12 mouse cellular contexts compared by ENCODE assay signal in genomic region chr1:127015042-127015893, GRCm38 (mm10).
DNase-seq lines count a peak whose midpoint lies in the region; ATAC-seq and TF ChIP-seq lines count a peak whose summit lies in the region.
"Had no signal": no experiment of that assay in that cellular context is flagged by ENCODE, and none has a peak within 500 bp of the region (broad histone marks: within the 10 kb centered on the region; RNA-seq: fewer than 3 reads in every experiment).

No protein-coding gene starts in this region.

- no peak overlapping the region for H3K4me2 ChIP-seq in lung, embryonic 16.5 days (ENCODE audit: low read depth, low read length)
- no peak overlapping the region for H3K4me2 ChIP-seq in forebrain, postnatal 0 days (ENCODE audit: low read depth)
- no peak overlapping the region for H3K4me2 ChIP-seq in stomach, embryonic 15.5 days
- H3K4me2 ChIP-seq: embryonic facial prominence, embryonic 15.5 days had no signal

- H3K4me3 ChIP-seq in lung, embryonic 16.5 days (ENCODE audit: low read length): no peak overlapping the region
- no peak overlapping the region for H3K4me3 ChIP-seq in forebrain, postnatal 0 days (ENCODE audit: low read depth, low read length)
- H3K4me3 ChIP-seq in stomach, embryonic 15.5 days (replicated peaks): no peak overlapping the region
- no peak overlapping the region for H3K4me3 ChIP-seq in limb, embryonic 10.5 days
- H3K4me3 ChIP-seq: embryonic facial prominence, embryonic 15.5 days; left cerebral cortex, adult 2 months had no signal

- no peak overlapping the region for H3K9ac ChIP-seq in lung, embryonic 16.5 days (ENCODE audit: low read length)
- no peak overlapping the region for H3K9ac ChIP-seq in forebrain, postnatal 0 days
- no peak overlapping the region for H3K9ac ChIP-seq in stomach, embryonic 15.5 days
- H3K9ac ChIP-seq: embryonic facial prominence, embryonic 15.5 days had no signal

- peak; percentile 84 for ATAC-seq in lung, embryonic 16.5 days (ENCODE audit: low read depth)
- peak; percentile 81 for ATAC-seq in forebrain, postnatal 0 days
- ATAC-seq in stomach, embryonic 15.5 days (ENCODE audit: insufficient read depth, low FRiP score, low read depth): peak; percentile 75; the same call in 1 of the 2 replicates
- no peak for ATAC-seq in inflammation-experienced regulatory T-cells, adult 6 months
- ATAC-seq: activated CD4-positive, CD25-positive, alpha-beta regulatory T cell, adult 4 months had no signal

- no peak overlapping the region for H3K27ac ChIP-seq in lung, embryonic 16.5 days (ENCODE audit: low read length)
- H3K27ac ChIP-seq in forebrain, postnatal 0 days (ENCODE audit: low read depth, low read length): no peak overlapping the region
- no peak overlapping the region for H3K27ac ChIP-seq in stomach, embryonic 15.5 days
- H3K27ac ChIP-seq in limb, embryonic 10.5 days: no peak overlapping the region
- H3K27ac ChIP-seq: embryonic facial prominence, embryonic 15.5 days; left cerebral cortex, adult 2 months had no signal

- H3K27me3 ChIP-seq in lung, embryonic 16.5 days (ENCODE audit: control insufficient read depth, insufficient read depth, low read depth, low read length): no peaks in the 10 kb centered on the region
- no peaks in the 10 kb centered on the region for H3K27me3 ChIP-seq in forebrain, postnatal 0 days (ENCODE audit: insufficient read depth, low read length)
- no peaks in the 10 kb centered on the region for H3K27me3 ChIP-seq in stomach, embryonic 15.5 days (replicated peaks)
- H3K27me3 ChIP-seq in limb, embryonic 10.5 days (ENCODE audit: low read depth, poor library complexity, severe bottlenecking): no peaks in the 10 kb centered on the region
- H3K27me3 ChIP-seq: embryonic facial prominence, embryonic 15.5 days had no signal

- H3K9me3 ChIP-seq in lung, embryonic 16.5 days (ENCODE audit: control insufficient read depth, low read length): no peaks in the 10 kb centered on the region
- H3K9me3 ChIP-seq in forebrain, postnatal 0 days (ENCODE audit: low read length): no peaks in the 10 kb centered on the region
- no peaks in the 10 kb centered on the region for H3K9me3 ChIP-seq in stomach, embryonic 15.5 days
- no peaks in the 10 kb centered on the region for H3K9me3 ChIP-seq in limb, embryonic 10.5 days (replicated peaks)
- H3K9me3 ChIP-seq: embryonic facial prominence, embryonic 15.5 days had no signal

- no peaks in the 10 kb centered on the region for H3K4me1 ChIP-seq in lung, embryonic 16.5 days (replicated peaks; ENCODE audit: control insufficient read depth, insufficient read depth, low read length)
- H3K4me1 ChIP-seq in forebrain, postnatal 0 days (ENCODE audit: insufficient read depth): no peaks in the 10 kb centered on the region
- H3K4me1 ChIP-seq in stomach, embryonic 15.5 days: 0 out of 2 replicates have a peak, but pooled peaks cover 5% of the 10 kb centered on the region
- peaks cover 5% of the 10 kb centered on the region; the same call in 1 of the 2 replicates for H3K4me1 ChIP-seq in limb, embryonic 10.5 days

- DNase-seq in lung, postnatal 25 days (ENCODE audit: low spot score): no peak
- DNase-seq in forebrain, postnatal 0 days: peak; percentile 36
- peak; percentile 63 to 75 for DNase-seq in kidney, postnatal 36 days
- no peak for DNase-seq in adrenal gland, postnatal 14 days
- no peak for DNase-seq in limb, embryonic 10.5 days (ENCODE audit: low spot score)
- DNase-seq: gastrocnemius, postnatal 10 days had no signal

- WGBS in lung, embryonic 16.5 days: 31% methylated on average over 8 of the region's 8 CpGs
- WGBS in forebrain, postnatal 0 days: 10% methylated on average over 8 of the region's 8 CpGs
- WGBS in stomach, embryonic 15.5 days: 38% methylated on average over 8 of the region's 8 CpGs
- 70% methylated on average over 8 of the region's 8 CpGs for WGBS in limb, embryonic 10.5 days

- no peak for TF ChIP-seq CTCF in forebrain, postnatal 0 days (IDR thresholded peaks at IDR 0.05; ENCODE audit: low read depth)

- no peaks in the 10 kb centered on the region for H3K36me3 ChIP-seq in lung, embryonic 16.5 days (ENCODE audit: control insufficient read depth, insufficient read depth, low read length)
- no peaks in the 10 kb centered on the region for H3K36me3 ChIP-seq in forebrain, postnatal 0 days (ENCODE audit: insufficient read depth)
- no peaks in the 10 kb centered on the region for H3K36me3 ChIP-seq in stomach, embryonic 15.5 days
- no peaks in the 10 kb centered on the region for H3K36me3 ChIP-seq in limb, embryonic 10.5 days
- H3K36me3 ChIP-seq: embryonic facial prominence, embryonic 15.5 days had no signal

Comparison
In these comparisons a context has a peak if more than half of its experiments do, and no peak if none do; other contexts are left out.
1. DNase-seq: peak in forebrain, postnatal 0 days (single experiment) and kidney, postnatal 36 days (2 of 2); none in lung, postnatal 25 days (single experiment), adrenal gland, postnatal 14 days (single experiment) and limb, embryonic 10.5 days (single experiment).